Mouse (Mus musculus) erythroblast, embryonic 14.5 days (primary cell): Measurements from ENCODE around the gene Zfp512b.

Experiments
- GATA1 ChIP-seq: IDR thresholded peaks from 2 replicates; pipeline ENCODE4 v1.6.1; 2012; ENCODE audit warnings: low read length, inconsistent platforms, mixed read lengths
- TAL1 ChIP-seq: IDR thresholded peaks from 3 replicates; pipeline ENCODE4 v1.6.1; 2012; ENCODE audit warnings: low read length, inconsistent platforms, mixed read lengths

GRCm38 (mm10) chr2:181584411-181584942 lies 8.1 kb downstream of the Zfp512b start, which contains the start of gene Uckl1:
- TF ChIP-seq GATA1 (no peak), TAL1 (no peak)
